ENCODE assay signal across 14 mouse cellular contexts in genomic region chr8:123051458-123051857, GRCm38 (mm10). TPM values are rescaled to one million over a fixed set of nuclear protein-coding genes. Genes with fewer than 3 reads are reported as not detected.
DNase-seq lines count a peak whose midpoint lies in the region; ATAC-seq lines count a peak whose summit lies in the region.
"Had no signal": no experiment of that assay in that cellular context is flagged by ENCODE, and none has a peak within 500 bp of the region (broad histone marks: within the 10 kb centered on the region; RNA-seq: fewer than 3 reads in every experiment).

No protein-coding gene starts in this region.

- peak overlapping the region; percentile 54; the same call in 1 of the 2 replicates for H3K9ac ChIP-seq in intestine, embryonic 16.5 days (ENCODE audit: low read depth, low read length)
- no peak overlapping the region for H3K9ac ChIP-seq in stomach, embryonic 15.5 days
- no peak overlapping the region for H3K9ac ChIP-seq in forebrain, embryonic 11.5 days (ENCODE audit: low read length)
- H3K9ac ChIP-seq: limb, embryonic 12.5 days; midbrain, embryonic 12.5 days; neural tube, embryonic 13.5 days had no signal

- no peaks in the 10 kb centered on the region for H3K36me3 ChIP-seq in intestine, embryonic 16.5 days (ENCODE audit: control insufficient read depth, insufficient read depth, low read length)
- no peaks in the 10 kb centered on the region for H3K36me3 ChIP-seq in stomach, embryonic 15.5 days
- no peaks in the 10 kb centered on the region for H3K36me3 ChIP-seq in forebrain, embryonic 11.5 days (ENCODE audit: control insufficient read depth, insufficient read depth, low read length)
- H3K36me3 ChIP-seq: limb, embryonic 12.5 days; midbrain, embryonic 12.5 days; neural tube, embryonic 13.5 days had no signal

- peak; percentile 69 for DNase-seq in T-cell, adult 2 months (ENCODE audit: low spot score)
- DNase-seq in kidney, postnatal 4 days, result peak; percentile 28 to 53
- DNase-seq in heart, adult 11 months, result no peak
- no peak for DNase-seq in forebrain, embryonic 11.5 days (ENCODE audit: low spot score)
- DNase-seq in right cerebral cortex, adult 2 months (ENCODE audit: low spot score in 2 of 2), result no peak
- DNase-seq: adrenal gland, postnatal 14 days; heart, postnatal 10 days; thymus, postnatal 25 days had no signal

- peak overlapping the region; percentile 38 for H3K4me2 ChIP-seq in intestine, embryonic 16.5 days (ENCODE audit: low read depth, low read length)
- peak overlapping the region; percentile 19; the same call in 1 of the 2 replicates for H3K4me2 ChIP-seq in stomach, embryonic 15.5 days
- H3K4me2 ChIP-seq in forebrain, embryonic 11.5 days (ENCODE audit: low read depth, low read length, severe bottlenecking), result no peak overlapping the region
- H3K4me2 ChIP-seq: limb, embryonic 12.5 days; midbrain, embryonic 12.5 days; neural tube, embryonic 13.5 days had no signal

- 40% methylated on average over 5 of the region's 5 CpGs for WGBS in intestine, embryonic 16.5 days
- 43% methylated on average over 5 of the region's 5 CpGs for WGBS in stomach, embryonic 15.5 days
- WGBS in forebrain, embryonic 11.5 days, result 80% methylated on average over 5 of the region's 5 CpGs

- H3K4me3 ChIP-seq in intestine, embryonic 16.5 days (ENCODE audit: low read length), result no peak overlapping the region
- no peak overlapping the region for H3K4me3 ChIP-seq in stomach, embryonic 15.5 days (replicated peaks)
- H3K4me3 ChIP-seq in forebrain, embryonic 11.5 days (ENCODE audit: low read depth, low read length), result no peak overlapping the region
- H3K4me3 ChIP-seq: limb, embryonic 12.5 days; midbrain, embryonic 12.5 days; neural tube, embryonic 13.5 days had no signal

- peaks cover 23% of the 10 kb centered on the region for H3K4me1 ChIP-seq in intestine, embryonic 16.5 days (ENCODE audit: control insufficient read depth, insufficient read depth, low read length)
- H3K4me1 ChIP-seq in stomach, embryonic 15.5 days, result no peaks in the 10 kb centered on the region
- H3K4me1 ChIP-seq in forebrain, embryonic 11.5 days (replicated peaks; ENCODE audit: control insufficient read depth, insufficient read depth, low read length), result no peaks in the 10 kb centered on the region
- H3K4me1 ChIP-seq: limb, embryonic 12.5 days; midbrain, embryonic 12.5 days; neural tube, embryonic 13.5 days had no signal

- H3K27me3 ChIP-seq in intestine, embryonic 16.5 days (replicated peaks; ENCODE audit: control insufficient read depth, insufficient read depth, low read length), result no peaks in the 10 kb centered on the region
- H3K27me3 ChIP-seq in stomach, embryonic 15.5 days (replicated peaks), result no peaks in the 10 kb centered on the region
- H3K27me3 ChIP-seq in forebrain, embryonic 11.5 days (ENCODE audit: control insufficient read depth, insufficient read depth, low read length), result no peaks in the 10 kb centered on the region
- H3K27me3 ChIP-seq: limb, embryonic 12.5 days; midbrain, embryonic 12.5 days; neural tube, embryonic 13.5 days had no signal

- no peaks in the 10 kb centered on the region for H3K9me3 ChIP-seq in intestine, embryonic 16.5 days (ENCODE audit: control insufficient read depth, low read length)
- no peaks in the 10 kb centered on the region for H3K9me3 ChIP-seq in stomach, embryonic 15.5 days
- no peaks in the 10 kb centered on the region for H3K9me3 ChIP-seq in forebrain, embryonic 11.5 days (ENCODE audit: control insufficient read depth, low read length)
- H3K9me3 ChIP-seq: limb, embryonic 12.5 days; midbrain, embryonic 12.5 days; neural tube, embryonic 13.5 days had no signal

- ATAC-seq in intestine, embryonic 16.5 days, result peak; percentile 84
- ATAC-seq in stomach, embryonic 15.5 days (ENCODE audit: insufficient read depth, low FRiP score, low read depth), result peak; percentile 70
- ATAC-seq in forebrain, embryonic 11.5 days (replicated peaks; ENCODE audit: low FRiP score), result no peak
- ATAC-seq: hindbrain, postnatal 0 days had no signal

- H3K27ac ChIP-seq in intestine, embryonic 16.5 days (ENCODE audit: low read length), result peak overlapping the region; percentile 97
- peak overlapping the region; percentile 68; the same call in 1 of the 2 replicates for H3K27ac ChIP-seq in stomach, embryonic 15.5 days
- H3K27ac ChIP-seq in forebrain, embryonic 11.5 days (ENCODE audit: low read depth, low read length), result no peak overlapping the region
- H3K27ac ChIP-seq: hindbrain, postnatal 0 days; limb, embryonic 12.5 days; midbrain, embryonic 12.5 days; neural tube, embryonic 13.5 days had no signal

RNA-seq across cellular contexts. Expression of gene Ankrd11, which starts 9.4 kb away (rescaled TPM):
- polyA plus RNA-seq in intestine, embryonic 16.5 days (2015; fragmentation: Nextera tagmentation; extraction: Ambion mirVana), result 19.2 and 19.5 TPM in 2 replicates
- 63.9 and 67.3 TPM in 2 replicates for polyA plus RNA-seq in stomach, embryonic 15.5 days (2015; fragmentation: Nextera tagmentation; extraction: Ambion mirVana)
- 94.4 and 95.0 TPM in 2 replicates for polyA plus RNA-seq in forebrain, embryonic 11.5 days (2014; fragmentation: Nextera tagmentation; extraction: Ambion mirVana)

RNA-seq across cellular contexts. Expression of gene Spg7, which starts 11.3 kb away (rescaled TPM):
- 54.4 and 55.6 TPM in 2 replicates for polyA plus RNA-seq in intestine, embryonic 16.5 days (2015; fragmentation: Nextera tagmentation; extraction: Ambion mirVana)
- polyA plus RNA-seq in stomach, embryonic 15.5 days (2015; fragmentation: Nextera tagmentation; extraction: Ambion mirVana), result 48.2 and 50.7 TPM in 2 replicates
- polyA plus RNA-seq in forebrain, embryonic 11.5 days (2014; fragmentation: Nextera tagmentation; extraction: Ambion mirVana), result 43.5 and 52.6 TPM in 2 replicates

RNA-seq across cellular contexts. Expression of gene Rpl13, which starts 50.7 kb away (rescaled TPM):
- 1,403 and 1,521 TPM in 2 replicates for polyA plus RNA-seq in intestine, embryonic 16.5 days (2015; fragmentation: Nextera tagmentation; extraction: Ambion mirVana)
- 1,122 and 1,488 TPM in 2 replicates for polyA plus RNA-seq in stomach, embryonic 15.5 days (2015; fragmentation: Nextera tagmentation; extraction: Ambion mirVana)
- polyA plus RNA-seq in forebrain, embryonic 11.5 days (2014; fragmentation: Nextera tagmentation; extraction: Ambion mirVana), result 1,219 and 1,311 TPM in 2 replicates

Comparison
In these comparisons a context has a peak if more than half of its experiments do, and no peak if none do; other contexts are left out.
1. DNase-seq: peak in T-cell, adult 2 months (single experiment) and kidney, postnatal 4 days (2 of 2); none in heart, adult 11 months (single experiment), forebrain, embryonic 11.5 days (single experiment) and right cerebral cortex, adult 2 months (0 of 2).